Mouse (Mus musculus): ENCODE measurements at regions not wholly inside any gene's neighbourhood (a gene's known extent, or its start where the extent isn't known, plus 50 kb on each side); places are given as distances from the start of the nearest gene placed in this dataset.

DNA sequence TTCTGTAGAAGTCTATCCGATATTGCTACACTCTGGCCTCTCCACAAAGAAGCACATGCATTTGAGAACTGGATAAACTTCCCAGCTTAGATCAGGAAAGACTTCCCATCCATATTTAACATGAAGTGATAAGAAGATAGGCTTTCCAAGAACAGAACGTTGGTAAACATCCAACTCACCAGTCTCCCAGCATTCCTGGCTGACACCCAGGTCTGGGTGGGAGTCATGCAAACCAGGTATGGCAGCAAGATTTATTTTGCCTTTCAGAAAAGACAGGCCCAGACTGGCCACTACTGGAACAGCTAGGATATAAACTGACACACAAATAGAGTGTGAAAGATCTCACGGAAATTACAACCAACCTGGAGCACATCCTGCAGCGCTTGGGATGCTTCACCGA is 459.6 kb downstream of the Psat1 start:
- CTCF ChIA-PET = no interaction called here

DNA sequence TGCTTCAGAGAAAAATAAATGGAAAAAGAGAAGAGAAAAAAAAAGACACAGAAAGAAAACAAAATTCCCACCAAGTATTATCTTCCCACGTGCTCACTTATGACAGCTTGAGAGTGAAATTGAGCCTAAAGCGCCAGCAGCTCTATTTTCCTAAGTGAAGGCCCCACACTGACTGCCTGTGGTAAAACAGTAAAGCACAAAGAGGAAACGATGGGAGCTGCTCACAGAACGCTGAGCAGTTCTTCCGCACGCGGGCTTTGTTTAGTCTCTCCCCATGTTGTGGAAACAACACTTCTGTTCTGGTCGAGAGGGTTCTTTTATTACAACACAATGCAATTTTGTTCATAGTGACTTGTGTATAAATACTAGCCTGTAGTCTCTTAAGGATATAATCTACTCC is 465.5 kb downstream of the Psat1 start:
- CTCF ChIA-PET = no interaction called here

DNA sequence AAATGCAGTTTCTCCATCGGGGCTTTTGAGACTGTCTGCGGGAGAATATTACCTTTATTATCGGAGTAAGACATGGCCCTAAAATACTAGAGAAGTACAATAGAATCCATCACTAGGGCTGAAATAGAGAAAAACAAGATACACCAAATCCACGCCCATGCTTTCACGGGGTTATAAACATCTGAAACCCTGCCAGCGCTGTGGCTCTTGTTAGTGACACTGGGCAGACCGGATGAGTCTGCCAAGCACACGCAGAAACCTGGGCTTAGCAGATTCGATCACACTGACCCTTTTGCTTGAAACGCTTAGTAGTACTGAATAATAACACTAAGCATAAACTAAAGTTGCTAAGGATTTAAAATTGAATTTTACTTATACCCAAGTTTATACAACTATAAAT is 477.6 kb downstream of the Psat1 start:
- CTCF ChIA-PET = no interaction called here

DNA sequence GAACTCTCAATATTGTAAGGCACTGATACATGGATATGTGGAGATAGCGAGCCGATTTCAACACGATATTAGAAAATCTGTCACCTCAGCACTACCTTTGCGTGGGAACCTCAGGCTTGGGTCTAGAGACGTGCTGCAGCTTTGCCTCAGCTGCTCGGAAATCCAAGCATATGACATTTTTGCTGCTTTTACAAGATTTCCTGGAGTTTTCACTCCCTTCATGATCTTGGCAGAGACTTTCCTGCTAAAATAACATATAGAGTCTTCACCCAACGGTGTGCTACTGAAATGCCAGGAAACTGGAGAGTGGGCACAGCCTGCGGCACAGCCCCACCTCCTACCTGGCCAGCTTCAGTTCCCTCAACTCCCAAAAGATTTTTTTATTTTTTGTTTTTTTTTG is 480.4 kb downstream of the Psat1 start:
- CTCF ChIA-PET = interaction anchor here (0.7 kb wide), 1 partner anchor 20 kb away, joined by 3 read pairs; no protein-coding TSS in a partner anchor

DNA sequence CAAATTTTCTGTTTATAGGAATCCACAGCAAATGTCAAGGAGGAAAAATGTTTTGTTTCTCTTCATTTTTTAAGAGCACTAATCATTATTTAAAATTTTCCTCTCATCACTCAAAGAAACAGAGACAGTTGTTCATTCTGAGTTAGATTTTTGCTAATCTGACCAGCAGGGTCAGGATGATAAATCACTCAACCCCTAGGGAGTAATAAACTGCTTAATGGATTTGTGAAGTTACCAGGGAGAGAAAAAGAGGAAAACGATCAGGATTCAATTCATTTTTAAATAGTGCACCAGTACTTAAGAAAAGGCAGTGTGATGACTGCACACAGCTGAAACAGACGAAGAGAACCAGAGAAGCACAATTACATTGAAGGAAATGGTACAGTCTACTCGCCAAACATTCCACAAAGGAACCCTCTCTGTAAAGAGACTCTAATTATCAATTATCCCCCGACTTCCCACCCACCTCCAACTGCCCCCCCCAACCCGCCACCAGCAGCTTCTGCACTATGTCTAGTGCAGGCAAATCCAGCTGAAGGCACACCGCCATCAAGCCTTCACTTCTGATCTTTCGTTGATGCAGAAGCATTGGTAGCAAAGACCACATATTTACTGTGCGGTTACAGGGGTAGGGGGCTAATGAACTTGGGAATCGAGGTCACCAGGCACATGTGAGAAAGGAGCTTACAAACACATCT is 481.9 kb downstream of the Psat1 start:
- CTCF ChIA-PET = no interaction called here

DNA sequence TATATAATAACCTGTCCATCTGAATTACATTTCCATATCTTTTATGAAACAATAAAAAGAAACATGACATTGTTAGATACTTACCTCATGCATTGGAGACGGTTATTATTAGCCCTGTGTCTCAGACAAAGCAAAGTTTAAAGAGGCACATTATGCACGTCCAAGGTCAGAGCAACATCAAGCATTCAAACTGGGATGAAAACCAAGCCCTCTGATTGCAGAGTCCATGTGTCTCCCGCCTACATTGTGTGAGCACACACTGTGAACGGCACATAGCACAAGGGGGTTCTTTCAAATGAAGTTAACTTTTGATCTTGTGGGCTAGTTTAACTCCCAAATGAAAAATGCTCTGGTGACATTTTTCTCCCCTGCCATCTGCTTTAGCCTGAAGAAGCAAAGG is 489.3 kb downstream of the Psat1 start:
- CTCF ChIA-PET = no interaction called here

DNA sequence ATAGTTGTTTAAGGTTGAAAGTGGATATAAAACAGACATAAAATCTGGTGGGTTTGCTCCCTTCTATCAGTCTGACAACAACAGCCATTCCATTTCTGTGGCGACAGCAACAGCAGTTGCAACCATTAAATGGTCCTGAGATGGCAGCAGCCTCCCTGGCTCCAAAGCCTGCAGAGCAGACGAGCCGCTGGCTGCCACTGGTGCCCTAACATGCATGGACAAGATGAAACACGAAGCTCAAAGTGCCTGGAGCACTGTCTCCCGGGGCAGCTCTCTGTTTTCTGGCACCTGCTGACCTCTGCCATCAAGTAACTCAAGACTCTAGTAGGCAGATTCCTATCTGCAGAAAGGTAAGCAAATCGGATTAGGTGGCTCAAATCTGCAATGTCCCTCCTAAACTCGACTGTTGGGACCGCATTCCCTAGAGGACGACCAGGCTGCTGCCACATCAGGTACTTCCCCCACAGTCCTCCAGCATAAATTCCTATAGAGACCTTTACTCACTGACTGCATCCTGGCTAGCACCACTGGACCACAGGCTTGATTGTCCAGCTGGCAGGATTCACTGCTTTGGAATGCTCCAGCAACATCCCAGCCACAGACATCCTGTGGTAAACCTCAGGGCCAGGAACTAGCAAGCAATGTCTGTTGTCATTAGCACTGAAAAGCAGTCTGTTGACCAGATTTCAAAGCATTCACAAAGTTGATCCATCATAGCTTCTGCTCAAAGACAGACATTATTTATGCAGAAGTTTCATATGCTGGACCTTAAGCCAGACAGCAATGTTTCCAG is 490.0 kb downstream of the Psat1 start:
- CTCF ChIA-PET = no interaction called here

DNA sequence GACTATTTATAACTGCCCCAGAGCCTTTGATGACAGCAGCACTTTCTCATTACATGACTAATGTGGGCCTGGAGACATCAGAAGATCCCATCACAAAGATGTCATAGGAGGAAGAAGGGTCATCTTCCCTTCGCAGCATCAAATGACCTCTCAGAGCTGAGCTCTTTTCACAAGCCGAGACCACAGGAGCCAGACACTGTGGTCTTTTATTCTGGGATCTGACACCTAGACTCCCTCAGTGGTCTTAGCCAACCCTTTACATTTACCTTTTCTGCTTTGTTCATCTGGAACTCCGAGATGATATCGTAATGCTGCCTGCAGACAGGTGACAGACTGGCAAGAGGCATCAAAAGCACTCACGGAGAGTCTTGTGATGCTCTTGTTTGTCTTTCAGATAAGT is 498.1 kb downstream of the Psat1 start:
- CTCF ChIA-PET = no interaction called here

DNA sequence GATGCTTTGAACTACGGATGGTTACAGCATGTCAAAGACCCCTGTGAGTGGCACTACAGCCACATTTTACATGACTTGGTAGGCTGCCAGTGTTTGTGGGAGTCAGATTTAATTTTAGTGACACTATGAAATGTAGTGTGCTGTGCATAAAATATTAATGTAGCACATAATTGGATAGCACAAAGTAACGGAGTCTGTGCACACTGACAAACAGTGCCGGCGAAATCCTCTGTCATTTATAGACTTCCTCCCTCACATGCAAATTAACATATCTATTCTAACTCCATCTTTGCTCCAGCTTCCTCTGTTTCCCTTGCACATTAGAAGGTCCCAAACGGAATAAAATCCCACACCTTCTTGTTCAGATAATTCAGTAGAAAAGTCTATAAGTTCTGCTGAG is 515.3 kb downstream of the Psat1 start:
- CTCF ChIA-PET = no interaction called here

DNA sequence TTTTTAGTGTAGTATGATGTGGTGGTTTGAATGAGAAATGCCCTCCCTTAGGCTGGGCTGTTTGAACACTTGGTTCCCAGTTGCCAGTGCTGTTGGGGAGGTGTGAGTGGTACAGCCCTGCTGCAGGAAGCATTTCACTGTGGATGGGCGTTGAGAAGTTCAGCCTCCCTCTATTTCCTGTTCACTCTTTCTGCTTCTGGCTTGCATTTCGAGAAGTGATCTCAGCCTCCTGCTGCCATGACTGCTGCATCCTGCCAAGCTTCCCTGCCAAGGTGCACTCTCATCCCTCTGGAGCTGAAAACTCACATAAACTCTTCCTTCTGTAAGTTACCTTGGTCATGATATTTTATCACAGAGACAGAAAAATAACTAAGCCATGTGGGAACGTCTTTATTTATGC is 525.8 kb downstream of the Psat1 start:
- CTCF ChIA-PET = no interaction called here

DNA sequence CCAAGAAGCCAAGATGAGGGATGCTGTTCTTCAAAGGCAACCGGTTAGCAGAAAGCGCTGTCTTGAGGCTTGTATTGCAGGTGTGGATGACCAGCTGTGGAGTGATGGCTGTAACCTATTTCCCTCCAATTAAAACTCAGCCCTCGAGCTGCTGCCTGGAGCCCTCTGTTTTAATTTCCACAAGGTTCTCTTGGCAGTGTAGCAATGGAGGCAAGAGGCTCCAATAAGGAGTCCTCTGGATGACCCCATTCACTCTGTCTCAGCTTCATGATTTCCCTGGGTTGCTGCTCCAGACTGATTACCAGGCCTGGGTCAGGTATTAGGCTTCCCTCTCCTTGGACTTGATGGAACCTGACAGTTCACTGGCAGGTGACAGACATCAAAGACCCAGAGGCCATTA is 548.5 kb downstream of the Psat1 start:
- CTCF ChIA-PET = no interaction called here

DNA sequence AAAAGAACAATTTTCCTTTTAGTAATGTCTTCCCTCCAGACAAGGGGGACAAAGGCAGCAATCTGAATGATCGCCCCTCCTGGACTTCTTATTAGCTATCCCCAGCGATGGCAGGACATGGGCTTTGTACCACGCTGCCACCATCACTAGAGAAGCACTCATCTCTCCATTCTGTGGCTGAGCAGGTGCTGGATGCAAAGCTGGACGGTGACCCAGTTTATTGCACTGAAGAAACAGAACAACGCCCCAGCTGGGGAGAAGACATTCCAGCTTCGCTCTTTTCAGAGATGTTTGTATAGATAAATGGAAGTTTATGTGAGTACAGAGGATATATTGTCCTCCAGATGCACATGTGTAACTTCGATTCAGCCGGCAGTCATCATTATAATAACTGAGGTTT is 575.5 kb downstream of the Psat1 start:
- CTCF ChIA-PET = no interaction called here

DNA sequence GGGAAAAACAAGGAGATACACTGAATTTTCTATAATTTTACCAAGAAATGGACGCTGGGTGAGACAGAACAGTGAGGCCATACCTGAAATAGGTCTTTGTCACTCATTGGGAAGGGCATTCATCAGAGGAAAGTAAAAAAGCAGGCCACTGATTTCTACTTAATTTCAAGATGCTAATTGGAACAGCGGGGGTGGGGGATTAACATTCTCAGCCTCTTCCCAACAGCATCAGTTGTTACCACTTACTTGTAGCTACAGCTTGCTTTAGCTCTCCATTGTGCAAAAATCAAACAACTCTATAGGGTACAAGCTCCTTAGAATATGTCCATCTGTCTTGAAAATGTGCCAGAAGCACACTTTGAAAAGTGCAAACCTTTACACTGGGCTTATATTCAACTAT is 580.2 kb downstream of the Psat1 start:
- CTCF ChIA-PET = no interaction called here

DNA sequence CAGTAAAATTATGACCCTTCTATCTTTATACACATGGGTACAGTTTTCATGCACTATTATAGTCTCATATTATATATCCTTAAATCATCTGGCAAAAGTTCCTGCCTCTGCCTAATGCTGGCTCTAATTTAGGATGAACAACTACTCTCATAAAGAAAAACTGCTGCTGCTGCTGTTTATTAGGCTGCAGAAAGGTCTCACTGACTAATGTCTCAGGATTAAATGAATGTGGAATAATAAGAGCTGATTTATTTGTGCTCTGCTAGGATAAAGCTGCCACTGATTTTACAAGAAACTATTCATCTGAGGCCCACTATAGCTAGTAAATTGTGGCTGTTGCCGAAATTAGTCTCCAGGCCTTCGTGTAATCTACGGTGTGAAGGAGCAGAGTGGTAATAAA is 590.0 kb downstream of the Psat1 start:
- CTCF ChIA-PET = no interaction called here

DNA sequence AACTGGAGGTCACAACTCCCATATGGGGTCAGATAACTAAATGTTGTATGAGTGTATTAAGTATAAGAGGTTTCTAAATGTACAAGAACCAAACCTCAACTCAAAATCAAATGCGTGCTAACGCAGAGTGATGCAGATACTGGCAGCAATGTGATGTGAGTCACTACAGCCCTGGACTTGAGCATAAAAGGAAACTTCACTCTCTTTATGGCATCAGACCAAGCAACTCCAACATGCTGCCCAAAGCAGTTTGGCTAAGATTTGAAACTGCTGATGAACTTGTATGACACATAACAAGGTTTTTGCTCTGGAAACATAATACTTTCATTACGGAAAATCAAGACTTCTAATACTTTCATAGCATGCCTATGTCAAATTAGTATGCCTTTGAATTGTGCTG is 598.8 kb downstream of the Psat1 start:
- CTCF ChIA-PET = interaction anchor here (0.7 kb wide), 1 partner anchor 22 kb away, joined by 3 read pairs; no protein-coding TSS in a partner anchor

DNA sequence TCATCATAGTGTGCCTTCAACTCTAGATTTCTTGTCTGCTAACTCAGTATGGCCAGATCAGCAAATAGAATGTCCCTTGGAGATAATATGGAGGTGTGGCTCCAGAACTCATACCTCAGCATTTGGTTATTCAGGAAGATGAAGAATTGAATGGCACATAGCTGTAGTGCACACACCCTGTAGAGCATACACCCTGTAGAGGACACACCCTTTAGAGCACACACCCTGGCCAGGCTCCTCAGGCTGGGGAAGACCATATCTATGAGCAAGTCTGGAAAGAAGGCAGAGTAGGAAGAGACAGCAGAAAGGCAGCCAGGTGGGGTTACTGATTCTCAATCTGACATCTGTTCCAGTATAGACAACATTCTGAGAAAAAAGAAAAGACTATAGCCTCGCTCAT is 604.9 kb downstream of the Psat1 start:
- CTCF ChIA-PET = no interaction called here

DNA sequence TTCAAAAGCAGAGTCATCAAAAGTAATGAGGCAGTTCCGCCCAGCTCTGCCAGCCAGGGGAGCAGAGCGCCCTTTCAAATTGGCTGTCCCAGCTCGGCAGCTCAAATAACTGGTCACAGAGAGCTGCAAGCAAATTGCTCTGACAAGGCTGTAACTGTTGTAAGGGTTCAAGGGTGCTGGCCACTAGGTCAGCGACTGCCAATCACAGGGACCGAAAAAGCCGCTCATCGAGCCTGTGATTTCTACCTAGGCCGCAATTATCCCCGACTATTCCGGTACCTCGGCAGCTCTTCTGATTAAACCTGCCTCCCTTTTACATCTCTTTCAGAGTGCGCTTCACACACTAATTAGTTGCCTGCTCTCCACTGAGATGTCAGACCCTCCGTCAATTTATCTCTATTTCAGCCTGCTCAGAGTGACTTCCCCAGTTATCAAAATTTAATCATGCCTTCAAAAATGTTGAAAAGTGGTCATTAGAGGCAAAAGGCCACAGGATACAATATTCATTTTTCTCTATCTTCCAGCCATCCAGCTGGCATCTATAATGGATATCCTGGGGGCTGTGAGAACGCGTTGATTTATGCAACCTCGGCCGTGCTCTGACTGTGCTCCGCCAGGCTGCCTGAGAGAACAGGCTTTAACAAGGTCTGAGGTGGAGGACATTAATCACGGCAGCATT is 606.7 kb downstream of the Psat1 start:
- CTCF ChIA-PET = no interaction called here

DNA sequence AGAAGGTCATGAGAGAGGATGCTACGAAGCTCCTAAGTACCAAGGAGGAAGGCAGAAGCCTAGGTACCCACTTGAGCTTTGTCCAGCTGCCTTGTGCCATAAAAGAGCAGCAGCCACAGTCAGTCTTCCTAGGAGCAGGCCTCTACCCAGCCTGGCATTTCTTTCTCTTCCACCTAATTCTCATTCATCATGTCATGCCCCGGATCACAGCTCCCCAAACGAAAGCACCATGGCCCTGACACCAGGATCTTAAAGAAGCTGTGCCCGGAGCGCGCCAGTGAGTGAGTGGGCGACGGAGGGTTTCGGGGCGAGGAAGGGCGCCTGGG is 607.2 kb downstream of the Psat1 start:
- CTCF ChIA-PET = no interaction called here

DNA sequence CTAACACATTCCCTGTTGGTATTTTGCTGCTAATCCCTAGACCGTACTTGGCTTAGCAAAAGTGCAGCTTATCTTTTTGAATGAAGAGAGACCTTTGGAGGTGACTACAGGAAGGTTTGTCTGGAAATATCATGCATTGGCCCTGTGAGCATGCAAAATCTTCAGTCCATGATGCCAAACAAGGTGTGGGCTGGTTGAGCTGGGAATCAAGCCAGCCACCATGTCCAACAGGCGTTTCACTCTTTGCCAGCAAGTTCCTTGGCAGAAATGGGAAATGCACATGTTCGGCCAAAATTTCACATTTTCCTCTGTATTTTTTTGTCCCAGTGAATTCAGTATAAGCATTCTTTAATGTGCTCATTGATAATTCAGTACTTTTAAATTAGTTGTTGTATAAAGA is 617.0 kb downstream of the Psat1 start:
- CTCF ChIA-PET = no interaction called here

DNA sequence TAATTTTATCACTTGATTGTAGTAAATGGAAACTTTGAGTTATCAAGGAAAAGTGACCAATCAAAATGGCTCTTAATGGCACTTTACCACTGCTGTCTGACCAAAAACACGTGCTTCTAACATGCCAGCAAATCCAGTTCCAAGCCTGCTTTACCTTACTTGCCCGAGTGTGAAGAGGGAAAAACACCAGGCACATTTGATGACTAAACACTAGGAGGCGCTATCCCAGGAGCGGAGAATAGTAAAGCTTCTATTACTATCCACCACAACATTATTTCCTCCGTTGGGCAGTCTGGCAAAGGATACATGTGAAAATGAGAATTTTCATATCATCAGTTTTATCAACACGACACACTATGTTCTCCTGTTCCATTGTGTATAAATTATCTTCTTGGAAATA is 647.7 kb downstream of the Psat1 start:
- CTCF ChIA-PET = no interaction called here

DNA sequence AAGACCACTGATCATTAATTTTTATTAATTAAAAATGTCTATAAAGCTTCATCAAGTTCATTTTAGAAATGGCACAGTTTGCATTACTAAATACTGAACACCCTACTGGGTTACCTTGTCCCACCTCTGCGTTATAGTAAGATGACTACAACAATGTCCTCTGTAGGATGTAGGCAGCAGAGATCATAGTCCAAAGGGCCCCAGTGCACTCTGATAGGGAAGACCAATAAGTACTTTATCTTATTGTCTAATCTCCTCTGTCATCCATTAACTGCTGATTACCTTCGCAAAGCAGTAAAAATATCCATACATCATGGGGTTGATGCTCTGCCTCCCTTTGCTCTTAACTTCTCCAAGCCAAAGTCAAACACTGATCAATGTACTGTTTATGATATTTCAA is 662.1 kb downstream of the Psat1 start:
- CTCF ChIA-PET = no interaction called here

DNA sequence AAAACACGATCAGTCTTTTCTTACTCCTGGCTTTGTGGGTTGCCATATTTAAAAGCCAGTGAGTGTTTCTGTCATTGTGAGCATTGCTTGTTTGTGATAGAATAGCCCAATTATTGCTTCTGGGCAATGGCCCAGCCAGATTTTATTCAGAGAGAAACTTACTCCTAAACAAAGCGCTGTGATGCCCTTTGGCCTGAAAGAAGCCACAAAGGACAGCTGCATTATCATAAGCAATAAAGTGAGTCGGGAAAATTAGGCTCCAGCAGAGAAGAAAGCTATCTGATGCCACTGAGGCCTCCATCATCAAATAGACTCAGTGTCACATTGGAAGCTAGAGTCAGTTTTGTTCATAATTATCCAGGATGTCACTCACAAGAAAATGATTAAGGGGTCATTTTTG is 644.9 kb upstream of the Tle4 start:
- CTCF ChIA-PET = no interaction called here

DNA sequence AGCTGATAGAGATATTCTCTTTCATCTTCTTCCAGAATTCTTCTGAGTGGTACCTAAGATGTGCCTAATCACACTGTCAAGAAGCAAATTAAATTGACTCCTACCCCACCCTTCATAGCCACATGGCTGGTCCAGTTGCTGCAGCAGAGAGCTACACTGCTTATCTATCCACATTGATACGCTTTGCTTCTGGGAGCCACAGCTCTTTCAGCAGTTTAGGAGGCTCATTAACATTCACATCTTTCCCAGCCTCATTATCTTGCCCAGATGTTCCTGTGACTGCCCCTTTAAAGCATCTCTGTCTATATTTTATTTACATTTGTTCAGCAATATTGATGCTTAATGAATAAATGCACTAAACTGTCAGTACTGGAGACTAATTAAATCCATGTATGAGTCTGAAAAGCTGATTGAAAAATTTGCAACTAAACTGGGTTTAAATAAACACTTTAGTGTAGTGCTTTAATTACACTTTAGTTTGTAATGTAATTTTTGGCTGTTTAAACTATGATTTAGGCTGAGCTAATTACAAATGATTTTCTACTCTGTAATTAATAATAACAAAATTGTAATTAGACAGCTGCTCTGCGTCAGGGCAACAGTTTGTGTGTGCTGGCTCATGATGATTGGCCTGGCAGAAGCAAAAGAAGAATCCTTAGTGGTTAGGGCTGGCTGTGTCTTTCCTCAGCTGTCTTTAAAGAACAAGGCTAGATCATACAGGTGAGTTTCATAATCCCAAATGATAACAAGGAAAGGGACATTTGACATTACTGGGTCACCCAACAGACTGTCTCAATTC is 632.5 kb upstream of the Tle4 start:
- CTCF ChIA-PET = no interaction called here

All from spleen, embryonic (tissue).